Mouse (Mus musculus) lung, adult 2 months (tissue): Measurements from ENCODE around the gene Gatad1.

Experiments
- CTCF ChIP-seq: fragments of 200-500 bp; IDR thresholded peaks from 2 replicates; pipeline ENCODE4 v1.5.1; 2011; ENCODE audit warnings: mild to moderate bottlenecking, low read length, control low read depth; ENCODE audit not compliant: insufficient read depth
- POLR2A ChIP-seq: fragments of 200-500 bp; IDR thresholded peaks from 2 replicates; pipeline ENCODE4 v1.6.1; 2011; ENCODE audit warnings: low read depth, mild to moderate bottlenecking, control low read depth, low read length, borderline replicate concordance; ENCODE audit errors: extremely low read depth

DNA sequence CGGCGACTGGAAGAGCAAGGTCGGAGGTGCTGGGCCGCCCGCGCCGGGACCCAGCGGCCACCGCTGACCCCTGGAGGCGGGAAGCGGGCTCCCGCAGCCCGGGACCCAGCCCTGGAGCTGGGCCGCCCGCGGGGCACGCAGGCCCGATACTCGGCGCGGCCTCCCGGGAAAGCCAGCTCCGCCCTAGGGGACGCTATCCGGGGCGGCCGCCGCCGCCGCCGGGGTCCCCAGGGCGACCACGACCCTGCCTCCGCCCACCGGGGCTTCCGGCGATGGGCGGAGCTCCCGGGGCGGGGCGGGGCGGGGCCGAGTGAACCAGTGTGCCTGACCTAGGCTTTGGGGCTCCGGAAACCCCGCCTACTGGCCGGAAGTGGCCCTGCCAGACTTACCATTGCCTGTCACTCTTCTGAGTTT lies 9.3 kb downstream of the Gatad1 start:
- no peak for TF ChIP-seq CTCF
- TF ChIP-seq POLR2A = no peak
